Mouse (Mus musculus) heart, embryonic 15.5 days (tissue): ENCODE results near the gene Cd59b. TPM values are rescaled to one million over a fixed set of nuclear protein-coding genes. Genes with fewer than 3 reads are reported as not detected.
"Not testable (repeated sequence)": the region's sequence is repeated elsewhere in the genome, so short reads cannot be mapped to it uniquely, and the experiment has no call there.

Experiments used
- ATAC-seq: fragments of 200-750 bp; cut with Nextera tagmentation; replicated peaks from 2 replicates; pipeline ENCODE4 v1.8.0; 2017; ENCODE audit warnings: low read depth, moderate TSS enrichment; ENCODE audit not compliant: insufficient number of reproducible peaks, insufficient read depth, low FRiP score
- H3K27ac ChIP-seq: fragments of 300-500 bp; sonication (generic); 2 replicates; pipeline ENCODE4 v1.5.1; 2015; ENCODE audit warnings: mild to moderate bottlenecking, inconsistent platforms
- H3K27me3 ChIP-seq: fragments of 300-500 bp; sonication (generic); 2 replicates; pipeline ENCODE4 v1.6.1; 2015; ENCODE audit warnings: inconsistent platforms
- H3K36me3 ChIP-seq: fragments of 300-500 bp; sonication (generic); 2 replicates; pipeline ENCODE4 v1.6.1; 2015; ENCODE audit warnings: mild to moderate bottlenecking, inconsistent platforms
- H3K4me1 ChIP-seq: fragments of 300-500 bp; sonication (generic); replicated peaks from 2 replicates; pipeline ENCODE4 v1.6.1; 2015; ENCODE audit warnings: inconsistent platforms
- H3K4me2 ChIP-seq: fragments of 300-500 bp; sonication (generic); 2 replicates; pipeline ENCODE4 v1.6.1; 2015; ENCODE audit warnings: inconsistent platforms, mild to moderate bottlenecking, moderate library complexity
- H3K4me3 ChIP-seq: fragments of 300-500 bp; sonication (generic); 2 replicates; pipeline ENCODE4 v1.5.1; 2015; ENCODE audit warnings: mild to moderate bottlenecking, inconsistent platforms
- H3K9ac ChIP-seq: fragments of 300-500 bp; sonication (generic); 2 replicates; pipeline ENCODE4 v1.6.1; 2015; ENCODE audit warnings: mild to moderate bottlenecking, inconsistent platforms
- H3K9me3 ChIP-seq: fragments of 300-500 bp; sonication (generic); replicated peaks from 2 replicates; pipeline ENCODE4 v1.6.1; 2016; ENCODE audit warnings: inconsistent platforms
- WGBS: fragments of 180-500 bp; shearing (Covaris S2); methylation state at CpG from one replicate; pipeline ENCODE4 v1.1.7; 2015; ENCODE audit warnings: mixed read lengths; 5-methylcytosine and 5-hydroxymethylcytosine counted together
- polyA plus RNA-seq: library from polyadenylated mRNA; unstranded; fragments of >200 nt; fragmentation: Nextera tagmentation; extraction: Ambion mirVana; gene quantifications from 2 replicates; pipeline ENCODE4 v1.2.1, GENCODE M21; 2015

The Cd59b gene
- polyA plus RNA-seq, 1 experiment from 2014 or later: 6.2 TPM

GRCm38 (mm10) chr2:104038236-104038635 is 31.4 kb upstream of the Cd59b start:
- H3K36me3 ChIP-seq: peaks cover 42% of the 10 kb centered on the region
- H3K27me3 ChIP-seq: no peaks in the 10 kb centered on the region
- H3K9me3 ChIP-seq: no peaks in the 10 kb centered on the region
- H3K27ac ChIP-seq: no peak overlapping the region
- no peak overlapping the region for H3K4me3 ChIP-seq
- no peaks in the 10 kb centered on the region for H3K4me1 ChIP-seq
- H3K4me2 ChIP-seq: no peak overlapping the region
- no peak overlapping the region for H3K9ac ChIP-seq
- ATAC-seq: no peak
- 80% methylated on average over 2 of the region's 2 CpGs for WGBS

- WGBS: 55% methylated on average over 5 of the region's 5 CpGs
- Histone ChIP-seq H3K4me3 (no peak overlapping the region), H3K9ac (no peak overlapping the region), H3K36me3 (peaks cover 43% of the 10 kb centered on the region), H3K27me3 (no peaks in the 10 kb centered on the region), H3K9me3 (no peaks in the 10 kb centered on the region), H3K4me2 (no peak overlapping the region), H3K4me1 (no peaks in the 10 kb centered on the region), H3K27ac (no peak overlapping the region)
- ATAC-seq: no peak
Measured at GRCm38 (mm10) chr2:104041632-104042031, 28.0 kb upstream of the Cd59b start.

DNA sequence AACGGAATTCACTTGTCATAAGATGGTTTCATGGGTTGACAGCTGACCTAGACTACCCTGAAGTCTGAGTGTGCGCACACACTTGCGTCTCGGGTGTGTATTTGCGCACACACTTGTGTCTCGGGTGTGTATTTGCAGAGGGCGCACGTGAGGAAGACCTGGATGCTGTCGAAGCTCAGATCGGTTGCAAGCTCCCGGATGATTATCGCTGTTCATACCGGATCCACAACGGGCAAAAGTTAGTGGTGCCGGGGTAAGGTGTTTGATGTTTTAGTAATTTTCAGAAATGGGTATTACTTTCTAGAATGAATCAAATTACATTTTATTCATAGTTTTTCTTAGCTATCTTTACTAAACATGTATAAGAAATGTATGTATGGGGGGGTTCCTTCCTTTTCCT is 26.9 kb upstream of the Cd59b start:
- Histone ChIP-seq H3K36me3 (peaks cover 37% of the 10 kb centered on the region), H3K4me2 (no peak overlapping the region), H3K4me1 (no peaks in the 10 kb centered on the region), H3K27ac (no peak overlapping the region), H3K9ac (no peak overlapping the region), H3K4me3 (no peak overlapping the region), H3K27me3 (no peaks in the 10 kb centered on the region), H3K9me3 (no peaks in the 10 kb centered on the region)
- whole genome bisulfite sequencing: 93% methylated on average over 15 of the region's 15 CpGs
- ATAC-seq: no peak

GRCm38 (mm10) chr2:104043624-104044478 is 25.8 kb upstream of the Cd59b start:
- Histone ChIP-seq H3K4me3 (no peak overlapping the region), H3K4me1 (no peaks in the 10 kb centered on the region), H3K4me2 (no peak overlapping the region), H3K27me3 (no peaks in the 10 kb centered on the region), H3K36me3 (peaks cover 35% of the 10 kb centered on the region), H3K9me3 (no peaks in the 10 kb centered on the region), H3K9ac (no peak overlapping the region), H3K27ac (no peak overlapping the region)
- WGBS: 55% methylated on average over 5 of the region's 5 CpGs
- no peak for ATAC-seq

GRCm38 (mm10) chr2:104044479-104045080 is 25.1 kb upstream of the Cd59b start:
- H3K4me1 ChIP-seq: no peaks in the 10 kb centered on the region
- no peaks in the 10 kb centered on the region for H3K27me3 ChIP-seq
- H3K9ac ChIP-seq: no peak overlapping the region
- no peak overlapping the region for H3K4me2 ChIP-seq
- ATAC-seq: no peak
- H3K4me3 ChIP-seq: no peak overlapping the region
- WGBS: 57% methylated on average over 1 of the region's 1 CpGs
- H3K9me3 ChIP-seq: no peaks in the 10 kb centered on the region
- H3K36me3 ChIP-seq: peaks cover 36% of the 10 kb centered on the region
- no peak overlapping the region for H3K27ac ChIP-seq

DNA sequence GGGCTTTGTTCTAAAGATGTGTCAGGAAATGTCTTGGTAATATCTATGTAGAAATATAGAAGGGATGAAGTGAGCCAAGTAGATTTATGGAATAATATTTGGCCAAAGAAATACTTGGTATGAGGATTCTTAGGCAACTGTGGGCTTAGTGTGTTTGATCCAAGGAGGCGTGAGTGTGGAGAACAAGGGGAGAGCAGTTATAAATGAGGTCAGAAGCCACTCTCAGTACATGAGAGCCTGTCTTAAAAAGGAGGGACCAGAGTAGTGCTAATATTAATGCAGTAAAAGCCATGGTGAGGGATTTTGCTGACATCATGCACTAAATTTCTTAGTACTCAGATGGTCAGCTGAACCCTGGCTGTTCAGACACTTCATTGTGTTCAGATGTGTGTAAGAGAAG is 11.3 kb upstream of the Cd59b start:
- no peaks in the 10 kb centered on the region for H3K9me3 ChIP-seq
- no peak for ATAC-seq
- peaks cover 58% of the 10 kb centered on the region for H3K36me3 ChIP-seq

DNA sequence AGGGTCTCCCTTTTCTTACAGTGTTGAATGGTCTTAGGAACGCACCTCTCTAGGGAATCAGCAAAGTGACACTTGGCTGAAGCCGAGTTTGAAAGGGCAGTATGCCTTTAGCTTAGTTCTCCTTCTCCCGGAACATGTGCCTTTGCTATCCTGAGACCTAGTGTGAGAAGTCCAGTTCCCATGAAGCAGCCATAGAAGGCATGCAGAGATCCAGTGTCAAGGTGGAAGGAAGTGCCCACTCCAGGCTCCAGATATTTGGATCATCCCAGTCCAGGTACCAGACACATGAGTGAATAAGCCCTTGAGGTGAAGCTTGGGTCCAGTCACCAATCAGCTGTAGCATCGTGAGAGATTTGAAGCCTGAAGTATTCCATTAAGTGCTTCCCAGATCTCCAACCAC is 10.7 kb upstream of the Cd59b start:
- H3K36me3 ChIP-seq: peaks cover 52% of the 10 kb centered on the region
- ATAC-seq: no peak

More for the DNA sequence above, 11.3 kb upstream of the Cd59b start:
- Histone ChIP-seq H3K4me3 (no peak overlapping the region), H3K27me3 (no peaks in the 10 kb centered on the region), H3K9ac (no peak overlapping the region), H3K4me2 (no peak overlapping the region), H3K4me1 (no peaks in the 10 kb centered on the region), H3K27ac (no peak overlapping the region)
- 73% methylated on average over 1 of the region's 1 CpGs for WGBS

DNA sequence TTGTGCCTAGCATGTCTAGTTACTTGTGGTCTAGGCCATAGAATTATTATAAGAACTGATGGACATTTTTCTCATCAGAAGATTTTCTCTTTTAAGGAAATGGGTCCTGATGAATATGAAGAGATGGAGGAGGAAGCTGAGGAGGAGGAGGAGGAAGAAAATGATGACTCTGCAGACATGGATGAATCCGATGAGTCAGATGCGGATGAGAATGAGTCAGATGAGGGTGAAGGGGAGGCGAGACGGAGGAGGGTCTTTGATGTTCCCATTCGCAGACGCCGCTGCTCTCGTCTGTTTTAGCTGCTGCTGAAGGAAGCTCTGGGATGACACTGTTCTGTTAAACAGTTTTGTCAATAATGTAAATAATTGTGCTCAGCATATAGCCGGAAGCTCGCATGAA is 9.9 kb upstream of the Cd59b start:
- H3K4me3 ChIP-seq: no peak overlapping the region
- 81% methylated on average over 10 of the region's 10 CpGs for WGBS
- no peak overlapping the region for H3K27ac ChIP-seq
- no peaks in the 10 kb centered on the region for H3K4me1 ChIP-seq
- ATAC-seq: no peak
- H3K27me3 ChIP-seq: no peaks in the 10 kb centered on the region
- H3K9me3 ChIP-seq: no peaks in the 10 kb centered on the region
- no peak overlapping the region for H3K9ac ChIP-seq
- H3K36me3 ChIP-seq: peaks cover 44% of the 10 kb centered on the region
- H3K4me2 ChIP-seq: no peak overlapping the region

More for the DNA sequence above, 10.7 kb upstream of the Cd59b start:
- H3K27me3 ChIP-seq: no peaks in the 10 kb centered on the region
- no peak overlapping the region for H3K4me3 ChIP-seq
- no peak overlapping the region for H3K9ac ChIP-seq
- WGBS: 90% methylated on average over 4 of the region's 4 CpGs
- H3K4me1 ChIP-seq: no peaks in the 10 kb centered on the region
- H3K4me2 ChIP-seq: no peak overlapping the region
- H3K27ac ChIP-seq: no peak overlapping the region
- no peaks in the 10 kb centered on the region for H3K9me3 ChIP-seq

DNA sequence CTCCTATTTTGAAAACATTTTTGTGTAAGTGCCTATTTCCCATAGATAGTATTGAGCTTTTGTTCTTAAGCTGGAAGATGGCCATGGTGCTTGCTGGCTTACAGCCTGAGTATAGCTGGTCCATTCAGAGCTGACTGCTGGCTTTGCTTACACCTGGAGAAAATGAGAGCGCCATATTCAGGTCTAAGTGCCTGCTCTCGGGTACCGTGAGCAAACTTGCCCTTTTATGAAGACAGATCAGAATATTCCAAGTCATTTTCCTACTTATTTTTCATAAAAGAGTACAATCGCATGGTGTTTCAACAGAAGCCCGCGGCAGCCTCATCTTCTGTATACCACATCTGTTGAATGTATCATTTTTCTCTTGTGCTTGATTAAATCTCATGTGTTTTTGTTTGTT is 8.7 kb upstream of the Cd59b start:
- WGBS: 95% methylated on average over 6 of the region's 6 CpGs
- Histone ChIP-seq H3K4me1 (no peaks in the 10 kb centered on the region), H3K4me2 (no peak overlapping the region), H3K9ac (no peak overlapping the region), H3K36me3 (peaks cover 36% of the 10 kb centered on the region), H3K27ac (no peak overlapping the region), H3K27me3 (no peaks in the 10 kb centered on the region), H3K4me3 (no peak overlapping the region), H3K9me3 (no peaks in the 10 kb centered on the region)
- no peak for ATAC-seq

DNA sequence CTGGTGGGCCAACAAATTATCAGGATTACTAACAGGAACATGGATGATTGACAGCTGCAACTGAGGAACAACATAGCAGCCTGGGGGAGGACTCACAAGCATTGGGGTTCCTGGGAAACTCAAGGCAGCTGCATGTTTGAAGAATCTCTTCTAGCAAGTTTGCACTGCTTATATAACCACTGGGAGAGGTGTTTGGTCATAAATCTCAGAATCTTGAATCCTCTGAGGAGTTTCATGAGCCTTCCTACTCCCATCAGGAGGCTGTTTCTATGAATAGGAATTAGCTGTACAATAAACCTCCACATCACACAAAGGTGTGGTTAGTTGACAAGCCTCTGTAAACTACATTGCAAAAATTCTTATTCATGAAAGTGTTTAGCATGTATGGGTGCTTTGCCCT is 7.0 kb upstream of the Cd59b start:
- no peak overlapping the region for H3K4me2 ChIP-seq
- H3K36me3 ChIP-seq: peaks cover 36% of the 10 kb centered on the region
- no peak overlapping the region for H3K9ac ChIP-seq
- H3K27me3 ChIP-seq: no peaks in the 10 kb centered on the region
- no peak overlapping the region for H3K4me3 ChIP-seq
- no peak overlapping the region for H3K27ac ChIP-seq
- H3K4me1 ChIP-seq: no peaks in the 10 kb centered on the region
- no peaks in the 10 kb centered on the region for H3K9me3 ChIP-seq
- no peak for ATAC-seq

DNA sequence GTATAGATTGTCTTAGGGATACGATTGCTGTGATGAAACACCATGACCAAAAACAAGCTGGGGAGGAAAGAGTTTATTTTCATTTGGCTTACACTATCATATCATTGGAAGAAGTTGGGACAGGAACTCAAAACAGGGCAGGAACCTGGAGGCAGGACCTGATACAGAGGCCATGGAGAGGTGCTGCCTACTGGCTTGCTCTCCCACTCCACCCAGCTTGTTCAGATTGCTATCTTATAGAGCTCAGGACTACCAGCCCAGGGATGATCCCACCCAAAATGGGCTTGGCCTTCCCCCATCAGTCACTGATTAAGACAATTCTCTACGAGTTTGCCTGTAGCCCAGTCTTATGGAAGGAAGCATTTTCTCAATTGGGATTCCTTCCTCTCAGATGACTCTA is 5.5 kb upstream of the Cd59b start:
- Histone ChIP-seq H3K36me3 (peaks cover 33% of the 10 kb centered on the region), H3K27ac (no peak overlapping the region), H3K4me1 (0 out of 2 replicates have a peak, but pooled peaks cover 5% of the 10 kb centered on the region), H3K4me2 (no peak overlapping the region), H3K27me3 (no peaks in the 10 kb centered on the region), H3K9ac (no peak overlapping the region), H3K9me3 (no peaks in the 10 kb centered on the region), H3K4me3 (no peak overlapping the region)
- no peak for ATAC-seq
- 84% methylated on average over 2 of the region's 2 CpGs for WGBS

- H3K9me3 ChIP-seq, H3K27me3 ChIP-seq, H3K9ac ChIP-seq, H3K27ac ChIP-seq, ATAC-seq, H3K4me2 ChIP-seq, H3K4me3 ChIP-seq: not testable (repeated sequence)
- Histone ChIP-seq H3K36me3 (peaks cover 23% of the 10 kb centered on the region), H3K4me1 (peaks cover 13% of the 10 kb centered on the region; the same call in 1 of the 2 replicates)
- WGBS: 81% methylated on average over 6 of the region's 6 CpGs
Measured at GRCm38 (mm10) chr2:104065526-104065925, 4.1 kb upstream of the Cd59b start, which contains the start of gene Gm10912. Gm10912 (plus strand) TSS chr2:104065826.
